Mouse (Mus musculus) T-helper 1 cell (primary cell): ENCODE results near the gene Calm5.
"Not testable (repeated sequence)": the region's sequence is repeated elsewhere in the genome, so short reads cannot be mapped to it uniquely, and the experiment has no call there.

Experiments
- in situ Hi-C: fragments of 300-600 bp; cut with MboI, MseI; formaldehyde crosslinking; loops from one replicate; pipeline ENCODE4 v1.15.1; 2025; ENCODE audit warnings: high pct_unique_total_duplicates

Gene Calm5

DNA sequence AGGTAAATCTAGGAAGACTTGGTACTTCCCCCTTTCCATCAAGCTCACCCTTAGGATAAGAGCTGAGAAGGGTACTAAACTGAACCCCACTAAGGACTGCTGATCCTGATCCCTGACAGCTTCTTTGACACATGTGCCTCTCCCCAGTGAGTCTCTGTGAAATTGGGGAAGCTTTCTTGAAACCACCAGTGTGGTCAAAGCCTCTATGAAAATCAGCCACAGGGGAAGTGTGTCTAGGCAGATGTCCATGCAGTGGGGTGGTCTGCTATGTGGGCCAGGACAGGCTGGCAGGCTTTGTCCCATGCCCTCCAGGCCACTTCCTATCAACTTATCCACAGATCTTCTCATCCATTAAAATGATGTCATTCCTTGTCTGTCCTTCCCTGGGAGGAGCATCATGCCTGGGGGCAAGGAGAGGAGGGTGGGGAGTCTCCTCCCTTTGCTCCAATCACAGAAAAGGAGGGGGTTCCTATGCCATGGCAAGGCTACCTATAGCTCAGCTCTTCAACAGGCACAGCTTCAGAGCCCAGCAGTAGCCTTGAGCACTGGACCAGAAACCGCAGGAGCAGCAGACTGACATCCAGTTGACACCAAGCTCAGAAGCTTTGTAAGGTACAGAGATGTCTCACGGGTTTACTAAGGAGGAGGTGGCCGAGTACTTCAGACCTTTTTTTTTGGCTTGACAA, at the start of gene Calm5:
Gene Calm5 (plus strand): TSS at position 526 of the 686 bp plus-strand sequence.
- in situ Hi-C loops = not testable (repeated sequence)

DNA sequence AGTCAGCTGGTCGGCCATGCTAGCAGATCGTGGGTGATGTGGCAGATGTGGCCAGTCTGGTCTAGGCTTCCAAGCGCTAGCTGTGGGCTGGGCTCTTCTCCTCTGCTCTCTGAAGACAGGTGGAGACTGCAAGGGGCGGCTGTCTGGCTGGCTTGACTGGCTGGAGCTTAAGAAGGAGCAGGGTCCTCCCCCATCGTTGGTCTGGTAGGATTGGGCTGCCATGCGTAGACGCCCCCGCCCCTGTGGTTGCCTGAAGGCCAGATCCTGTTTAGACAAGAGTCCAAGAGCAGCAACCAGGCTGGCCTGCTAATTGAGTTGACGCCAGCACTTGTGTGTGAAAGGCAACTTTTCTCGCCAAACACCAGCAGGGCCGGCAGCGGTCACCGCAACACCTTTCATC, 49.8 kb upstream of the Calm5 start, which contains the start of gene Calml3:
Gene Calml3 (minus strand): TSS at position 131 of the 400 bp plus-strand sequence.
- in situ Hi-C loops = no loop called here

DNA sequence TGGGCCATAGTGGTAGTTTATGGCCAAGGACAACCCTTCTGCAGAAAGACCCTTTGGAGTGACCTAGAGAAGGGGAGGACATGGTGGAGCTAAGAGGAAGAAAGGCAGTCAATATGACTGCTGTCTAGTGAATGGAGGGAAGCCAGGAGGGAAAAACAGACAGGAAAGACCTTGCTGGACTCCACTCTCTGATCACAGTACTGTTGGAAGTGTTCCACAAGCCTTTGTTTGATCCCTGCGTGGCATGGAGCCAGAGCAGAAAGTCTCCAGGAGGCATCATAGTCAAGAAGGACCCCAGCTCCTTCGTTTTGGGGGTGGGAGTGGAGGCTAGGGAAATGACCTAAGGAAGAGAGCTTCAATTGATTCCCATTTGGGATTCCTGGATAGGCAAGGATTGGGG, 48.8 kb upstream of the Calm5 start:
- in situ Hi-C loops = no loop called here

DNA sequence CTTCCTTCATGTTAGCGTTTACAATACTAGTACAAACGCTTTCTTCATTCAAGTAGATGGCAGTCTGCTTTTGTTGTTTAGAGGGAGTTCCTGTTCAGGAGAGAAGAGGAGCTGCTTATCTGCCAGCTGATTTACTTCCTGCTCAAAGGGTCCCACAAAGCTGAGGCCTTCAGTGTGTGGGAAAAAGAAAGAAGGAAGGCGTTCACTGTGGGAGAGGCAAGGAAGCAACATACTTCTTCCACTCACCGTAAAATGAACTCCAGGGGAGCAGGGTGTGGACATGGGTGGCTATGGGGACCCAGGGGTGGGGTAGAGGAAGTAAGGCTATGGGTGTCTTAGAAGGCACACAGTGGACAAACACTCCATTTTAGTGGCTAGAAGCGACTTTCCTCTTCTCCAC, 48.3 kb upstream of the Calm5 start:
- in situ Hi-C loops = no loop called here

DNA sequence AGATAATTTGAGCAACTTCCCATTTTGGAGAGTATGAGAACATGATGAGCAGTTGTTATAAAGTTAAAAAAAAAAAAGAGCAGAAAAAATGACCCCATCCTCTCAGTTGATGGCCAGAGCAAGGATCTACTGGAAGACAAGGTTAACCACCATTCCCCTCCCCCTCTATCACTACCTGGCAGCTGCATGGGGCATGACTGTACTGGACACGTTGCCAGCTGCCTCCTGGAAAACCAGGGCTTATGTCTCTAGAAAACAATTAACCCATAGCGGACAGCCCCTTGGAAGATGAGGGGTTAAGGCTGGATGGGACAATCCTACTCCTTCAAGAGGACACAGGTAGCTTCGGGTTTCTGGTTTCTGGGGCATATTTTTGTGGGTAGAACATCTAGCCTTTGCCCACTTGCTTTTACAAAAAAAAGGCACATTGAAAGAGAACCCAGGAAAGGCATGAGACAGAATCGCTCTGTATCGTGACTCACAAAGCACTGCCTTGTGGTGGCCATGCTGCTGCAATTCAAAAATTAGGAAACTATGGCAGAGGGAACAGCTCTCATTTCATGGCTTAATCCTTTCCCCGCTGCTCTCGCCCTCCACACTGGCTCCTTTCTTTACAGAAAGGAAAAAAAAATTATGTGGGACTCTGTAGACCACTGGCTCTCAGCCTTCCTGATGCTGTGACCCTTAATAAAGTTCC, 46.7 kb upstream of the Calm5 start:
- in situ Hi-C loops = no loop called here

DNA sequence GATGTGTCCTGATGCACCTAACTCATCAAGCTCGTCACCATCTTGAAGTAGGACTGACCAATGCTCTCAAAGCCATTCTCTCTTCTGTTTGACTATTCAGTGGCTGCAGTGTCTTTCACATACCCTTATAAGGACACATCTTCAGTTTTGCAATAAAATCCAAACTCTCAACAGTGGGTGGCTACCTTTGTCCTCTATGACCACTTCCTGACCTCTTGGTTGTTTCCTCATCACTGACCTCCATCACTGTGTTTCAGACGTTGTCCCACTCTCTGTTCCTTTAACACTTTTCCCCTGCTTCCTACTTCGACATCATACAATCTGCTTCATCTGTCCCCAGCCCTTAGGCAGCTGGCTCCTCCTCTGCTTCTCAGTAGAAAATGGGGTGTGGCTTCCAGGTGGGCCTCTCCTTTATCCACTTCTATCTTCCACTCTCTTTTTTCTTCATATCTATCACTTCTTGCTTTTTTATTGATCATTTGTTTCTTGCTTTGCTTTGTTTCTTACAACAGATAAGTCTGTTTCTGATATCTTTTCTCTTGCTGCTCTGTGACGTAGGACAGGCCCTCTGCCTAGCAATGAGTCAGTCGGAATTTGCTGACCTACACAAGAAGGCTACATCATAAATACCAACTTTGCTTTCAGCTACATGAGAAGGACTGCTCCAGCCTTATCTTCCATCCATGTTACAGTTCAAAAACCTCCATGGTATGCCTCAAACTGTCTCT, 35.8 kb upstream of the Calm5 start:
- in situ Hi-C loops = no loop called here

DNA sequence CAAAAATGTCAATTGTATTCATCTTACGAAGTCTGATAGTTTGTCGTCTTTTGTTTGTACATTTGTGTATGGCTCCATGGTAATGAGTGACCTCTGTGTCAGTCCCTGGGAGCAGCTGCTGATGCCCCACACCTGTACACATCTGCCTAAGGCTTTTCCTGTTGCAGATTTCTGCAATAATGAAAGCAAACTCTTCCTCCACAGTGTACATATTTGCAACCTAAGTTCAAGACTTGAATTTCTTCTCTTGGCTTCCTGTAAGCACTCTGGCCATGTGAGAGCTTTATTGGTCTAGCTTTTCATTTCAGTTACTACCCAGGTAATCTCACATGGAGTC, 35.3 kb upstream of the Calm5 start:
- in situ Hi-C loops = no loop called here

DNA sequence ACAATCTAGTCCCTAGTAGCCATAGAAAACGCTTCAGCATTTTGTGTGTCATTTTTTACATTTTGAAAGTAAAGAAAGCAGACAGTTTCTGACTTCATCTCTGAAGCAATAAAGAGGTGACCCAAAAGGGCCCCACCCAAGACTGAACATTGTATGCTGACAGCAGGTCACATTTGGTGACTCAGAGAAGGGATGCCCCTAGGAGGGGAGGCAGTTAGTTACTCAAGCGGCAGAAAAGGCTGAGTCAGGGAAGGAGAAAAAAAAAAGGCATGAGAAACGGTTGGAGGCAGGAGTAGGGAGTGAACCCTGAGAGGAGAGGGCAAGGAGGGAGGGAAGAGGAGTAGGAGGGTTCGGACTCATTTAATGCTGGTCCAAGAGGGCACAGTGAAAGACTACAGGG, 31.9 kb upstream of the Calm5 start:
- in situ Hi-C loops = loop anchor here (10.0 kb wide), 1 partner anchor 753 kb away; the partner anchor contains the start of gene Akr1c21

DNA sequence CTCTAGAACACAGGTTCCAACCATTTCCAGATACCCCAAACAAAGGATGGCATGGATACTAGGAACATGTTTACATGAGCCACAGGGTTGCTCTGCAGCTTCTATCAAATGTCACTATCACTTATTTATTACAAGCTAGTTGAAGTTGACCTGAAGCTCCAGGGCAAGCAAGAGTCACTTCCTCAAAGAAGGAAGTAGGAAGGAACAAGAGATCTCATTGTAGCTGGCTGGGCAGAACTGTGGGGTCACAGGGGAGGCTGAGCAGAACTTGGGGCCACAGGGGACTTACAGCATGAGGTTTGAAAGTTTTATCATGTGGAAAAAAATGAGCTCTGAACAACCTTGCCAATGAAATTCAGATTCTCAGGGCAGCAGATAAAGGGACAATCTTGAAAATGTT, 28.2 kb upstream of the Calm5 start:
- in situ Hi-C loops = loop anchor here (10.0 kb wide), 1 partner anchor 749 kb away; the partner anchor contains the start of gene Akr1c21

DNA sequence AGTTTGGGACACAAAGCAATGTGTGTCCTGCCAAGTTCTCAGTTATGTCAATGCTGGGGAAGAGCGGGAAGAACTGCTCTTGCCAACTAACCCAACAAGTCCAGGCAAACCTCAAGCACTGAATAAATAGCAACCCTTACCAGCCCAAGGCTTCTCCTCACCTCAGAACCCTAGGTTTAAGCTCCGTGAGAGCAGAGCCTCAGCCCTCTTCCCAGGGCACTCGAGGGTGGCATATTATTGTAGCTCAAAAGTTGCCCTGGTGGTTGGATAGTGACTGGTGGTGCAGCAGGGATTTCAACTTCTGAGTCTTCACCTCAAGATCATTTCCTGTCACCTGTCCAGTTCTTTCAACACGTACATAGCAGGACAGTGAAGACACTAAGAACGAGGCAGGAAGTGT, 22.4 kb upstream of the Calm5 start:
- in situ Hi-C loops = no loop called here

DNA sequence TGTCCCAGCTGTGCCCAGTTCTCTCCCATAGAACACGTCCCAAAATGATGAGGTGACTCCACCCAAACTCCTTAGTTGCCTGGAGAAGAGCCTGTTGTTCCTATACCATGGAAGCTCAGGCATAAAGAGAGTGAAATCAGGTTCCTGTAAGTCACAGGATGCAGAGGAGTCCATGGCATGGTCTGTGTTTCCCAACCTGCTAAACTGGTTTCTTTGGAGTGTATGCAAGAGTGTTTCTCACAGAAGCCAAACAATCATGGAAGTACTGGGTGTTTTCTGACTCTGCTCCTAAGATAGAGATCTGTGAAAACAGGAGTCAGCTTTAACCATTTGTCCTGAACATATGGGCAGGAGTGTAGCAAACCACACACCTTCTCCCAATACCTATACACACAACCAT, 22.0 kb upstream of the Calm5 start:
- in situ Hi-C loops = no loop called here

DNA sequence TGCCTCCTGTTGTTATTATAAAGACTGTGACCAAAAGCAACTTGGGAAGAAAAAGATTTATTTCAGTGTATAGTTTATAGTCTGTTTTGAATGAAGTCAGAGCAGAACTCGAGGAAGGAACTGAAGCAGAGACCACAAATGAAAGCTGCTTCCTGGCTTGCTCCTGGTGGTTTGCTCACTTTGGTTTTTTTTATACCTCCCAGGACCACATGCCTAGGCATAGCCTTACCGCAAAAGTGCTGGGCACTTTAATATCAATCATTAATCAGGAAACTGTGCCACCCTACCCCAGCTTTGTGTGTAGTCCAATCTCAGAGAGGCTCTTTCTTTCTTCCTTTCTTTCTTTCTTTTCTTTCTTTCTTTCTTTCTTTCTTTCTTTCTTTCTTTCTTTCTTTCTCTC, 21.5 kb upstream of the Calm5 start:
- in situ Hi-C loops = no loop called here

DNA sequence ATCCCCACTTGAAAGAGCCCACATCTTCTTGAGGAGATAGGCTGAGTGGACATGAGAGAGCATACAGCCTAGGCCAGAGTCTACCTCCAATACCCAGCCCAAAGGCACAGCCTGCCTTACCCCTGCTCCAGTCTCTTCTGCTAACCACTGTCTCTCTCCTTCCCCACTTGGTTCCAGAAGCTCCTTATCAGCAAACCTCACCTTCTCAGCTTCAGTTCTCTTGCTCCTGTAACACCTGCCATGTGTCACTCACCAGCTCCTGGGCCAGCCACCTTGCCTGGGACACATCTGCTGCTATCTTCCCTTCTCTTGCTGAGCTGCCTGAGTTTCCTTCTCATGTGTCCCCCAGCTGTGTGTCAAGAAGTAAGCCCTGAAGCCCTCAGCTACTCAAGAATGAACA, 20.3 kb upstream of the Calm5 start:
- in situ Hi-C loops = not testable (repeated sequence)

DNA sequence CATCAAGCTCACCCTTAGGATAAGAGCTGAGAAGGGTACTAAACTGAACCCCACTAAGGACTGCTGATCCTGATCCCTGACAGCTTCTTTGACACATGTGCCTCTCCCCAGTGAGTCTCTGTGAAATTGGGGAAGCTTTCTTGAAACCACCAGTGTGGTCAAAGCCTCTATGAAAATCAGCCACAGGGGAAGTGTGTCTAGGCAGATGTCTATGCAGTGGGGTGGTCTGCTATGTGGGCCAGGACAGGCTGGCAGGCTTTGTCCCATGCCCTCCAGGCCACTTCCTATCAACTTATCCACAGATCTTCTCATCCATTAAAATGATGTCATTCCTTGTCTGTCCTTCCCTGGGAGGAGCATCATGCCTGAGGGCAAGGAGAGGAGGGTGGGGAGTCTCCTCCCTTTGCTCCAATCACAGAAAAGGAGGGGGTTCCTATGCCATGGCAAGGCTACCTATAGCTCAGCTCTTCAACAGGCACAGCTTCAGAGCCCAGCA, 16.6 kb upstream of the Calm5 start, which contains the start of gene Calm4:
Gene Calm4 (plus strand): TSS at position 446 of the 496 bp plus-strand sequence.
- in situ Hi-C loops = not testable (repeated sequence)

DNA sequence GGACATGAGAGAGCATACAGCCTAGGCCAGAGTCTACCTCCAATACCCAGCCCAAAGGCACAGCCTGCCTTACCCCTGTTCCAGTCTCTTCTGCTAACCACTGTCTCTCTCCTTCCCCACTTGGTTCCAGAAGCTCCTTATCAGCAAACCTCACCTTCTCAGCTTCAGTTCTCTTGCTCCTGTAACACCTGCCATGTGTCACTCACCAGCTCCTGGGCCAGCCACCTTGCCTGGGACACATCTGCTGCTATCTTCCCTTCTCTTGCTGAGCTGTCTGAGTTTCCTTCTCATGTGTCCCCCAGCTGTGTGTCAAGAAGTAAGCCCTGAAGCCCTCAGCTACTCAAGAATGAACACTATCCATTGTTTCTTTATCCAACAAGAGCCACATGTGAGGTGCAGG, 13.3 kb upstream of the Calm5 start:
- in situ Hi-C loops = not testable (repeated sequence)

DNA sequence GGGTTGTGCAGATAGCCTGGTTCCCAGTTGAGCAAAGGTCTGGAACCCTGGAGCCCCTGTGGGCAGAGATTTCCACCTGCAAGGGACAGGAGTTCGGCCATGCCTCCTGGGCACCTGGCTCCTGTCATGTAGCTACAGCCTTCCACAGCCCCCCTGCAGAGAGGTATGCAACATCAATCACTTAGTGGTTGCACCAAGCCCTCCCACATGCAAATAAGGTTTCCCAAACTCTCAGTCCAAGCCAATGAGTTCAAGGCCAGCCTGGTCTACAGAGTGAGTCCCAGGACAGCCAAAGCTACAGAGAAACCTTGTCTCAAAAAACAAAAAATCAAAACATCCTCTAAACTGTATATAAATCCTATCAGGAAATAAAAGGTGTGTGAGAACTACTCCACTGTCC, 3.6 kb upstream of the Calm5 start:
- in situ Hi-C loops = no loop called here

DNA sequence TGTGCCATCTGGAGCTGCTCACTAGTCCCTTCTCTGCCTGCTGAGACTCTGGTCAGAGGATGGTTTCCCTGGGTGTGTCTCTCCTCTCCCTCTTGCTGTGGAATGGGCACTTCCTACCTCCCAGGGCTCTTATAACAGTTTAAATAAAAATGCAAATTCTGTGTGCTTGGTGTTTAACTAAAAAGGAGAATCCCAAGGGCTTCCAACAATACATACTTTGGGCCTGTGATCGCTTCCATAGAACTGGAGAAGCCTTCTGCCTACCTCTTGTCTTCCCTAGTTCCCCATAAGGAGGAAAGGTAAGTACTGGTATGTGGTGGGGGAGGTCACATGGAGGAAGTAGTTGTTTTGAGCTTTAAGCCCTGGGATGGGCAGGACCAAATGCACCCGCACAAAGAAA, 883 bp downstream of the Calm5 start:
- in situ Hi-C loops = no loop called here

DNA sequence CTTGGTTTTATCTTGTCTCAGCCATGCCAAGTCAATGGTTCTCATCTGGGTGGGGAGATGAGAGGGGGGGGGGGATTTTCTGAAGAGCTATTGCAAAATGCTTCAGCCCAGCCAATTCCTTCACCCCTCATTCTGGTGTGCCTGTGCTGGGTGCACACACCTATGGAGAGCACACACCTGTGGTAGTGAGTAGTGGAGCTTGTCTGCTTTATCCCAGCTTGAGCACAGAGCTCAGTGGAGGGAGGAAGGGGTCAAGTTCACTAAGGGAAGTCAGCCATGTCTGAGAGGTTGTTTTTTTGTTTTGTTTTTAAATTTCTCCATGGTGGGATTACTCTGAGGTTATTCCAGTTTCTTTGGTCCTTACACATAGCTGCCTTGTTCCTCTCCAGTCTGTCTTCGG, 2.3 kb downstream of the Calm5 start:
- in situ Hi-C loops = no loop called here

DNA sequence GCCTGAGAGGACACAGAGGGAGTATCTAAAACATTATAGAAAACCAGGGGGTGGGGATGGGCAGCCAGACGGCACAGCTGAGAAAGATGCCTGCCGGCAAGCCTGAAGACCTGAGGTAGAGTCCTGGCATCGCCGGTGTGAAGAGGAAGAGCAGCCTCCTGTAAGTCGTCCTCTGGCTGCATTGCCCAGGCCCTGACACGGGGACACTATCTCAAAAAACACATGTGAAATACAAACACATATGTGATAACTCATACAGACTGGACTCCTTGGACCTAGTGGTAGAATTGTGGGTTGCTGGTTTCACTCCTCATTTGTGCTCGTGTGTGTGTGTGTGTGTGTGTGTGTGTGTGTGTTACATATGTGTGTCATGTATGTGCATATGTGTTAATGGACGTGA, 7.3 kb downstream of the Calm5 start:
- in situ Hi-C loops = no loop called here

DNA sequence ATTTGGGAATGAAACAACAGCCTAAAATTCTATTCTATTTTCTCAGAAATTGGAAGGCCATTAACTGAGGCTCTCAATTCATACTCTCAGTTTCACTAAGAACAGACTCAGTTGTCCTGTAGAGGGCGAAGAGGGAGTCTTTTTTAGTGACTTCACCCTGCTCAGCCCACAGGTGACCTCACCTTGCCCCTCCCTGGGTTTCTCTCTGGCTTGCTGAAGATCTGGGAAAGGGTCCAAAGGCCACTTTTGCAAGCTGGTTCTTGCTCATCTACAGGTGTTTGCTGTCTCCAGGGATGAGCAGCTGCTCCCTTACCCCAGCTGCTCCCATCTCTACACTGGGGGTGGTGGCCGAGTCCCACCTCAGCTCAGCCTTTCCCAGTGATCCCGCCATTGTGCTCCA, 8.4 kb downstream of the Calm5 start:
- in situ Hi-C loops = no loop called here

DNA sequence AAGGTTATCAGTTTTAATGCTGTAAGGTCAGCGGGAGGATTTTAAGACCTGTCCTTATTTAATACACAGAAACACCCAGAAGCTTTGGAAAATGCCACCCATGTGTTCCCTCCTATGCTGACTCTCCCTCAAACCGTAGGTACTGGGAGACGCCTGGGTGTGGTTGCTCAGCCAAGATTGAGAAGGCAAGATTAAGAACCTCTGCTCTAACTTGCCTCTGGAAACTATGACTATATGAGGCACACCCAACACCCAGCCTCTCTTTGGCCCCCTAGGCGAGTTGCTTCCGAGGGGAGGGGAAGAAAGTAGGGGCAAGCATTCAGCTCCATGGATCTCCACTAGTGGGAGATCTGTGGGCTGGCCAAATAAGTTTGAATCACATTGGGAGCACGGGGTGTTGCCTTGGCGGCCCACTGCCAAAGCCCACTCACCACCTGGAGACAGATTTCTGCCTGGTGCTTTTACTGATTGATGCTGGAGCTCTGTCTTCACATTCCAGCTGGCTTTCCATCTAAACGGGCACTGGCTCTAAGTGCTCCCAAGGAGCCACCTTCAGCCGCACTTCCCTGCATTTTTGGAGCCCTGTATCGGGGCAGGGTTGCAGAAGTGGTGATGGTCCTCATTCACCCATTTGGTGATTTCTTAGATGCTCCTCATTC, 9.1 kb downstream of the Calm5 start:
- in situ Hi-C loops = no loop called here
